Mouse (Mus musculus) neutrophil, adult 5-6 weeks (primary cell): Measurements from ENCODE around the gene Dmtf1. TPM values are rescaled to one million over a fixed set of nuclear protein-coding genes. Genes with fewer than 3 reads are reported as not detected.
"Not testable (repeated sequence)": the region's sequence is repeated elsewhere in the genome, so short reads cannot be mapped to it uniquely, and the experiment has no call there.

Experiments used
- ATAC-seq: fragments of 151-379, 151-347 bp; 2 replicates; pipeline ENCODE4 v1.8.0; 2017; ENCODE audit warnings: mild to moderate bottlenecking, moderate TSS enrichment; ENCODE audit not compliant: insufficient number of reproducible peaks, poor library complexity, low FRiP score, severe bottlenecking; ENCODE audit errors: extremely low read depth
- total RNA-seq: library from RNA; stranded (forward); fragments of 200-1000 nt; gene quantifications from 2 replicates; pipeline ENCODE4 v1.2.3, GENCODE M21; 2017

Gene Dmtf1
- total RNA-seq, result 128 and 147 TPM in 2 replicates

DNA sequence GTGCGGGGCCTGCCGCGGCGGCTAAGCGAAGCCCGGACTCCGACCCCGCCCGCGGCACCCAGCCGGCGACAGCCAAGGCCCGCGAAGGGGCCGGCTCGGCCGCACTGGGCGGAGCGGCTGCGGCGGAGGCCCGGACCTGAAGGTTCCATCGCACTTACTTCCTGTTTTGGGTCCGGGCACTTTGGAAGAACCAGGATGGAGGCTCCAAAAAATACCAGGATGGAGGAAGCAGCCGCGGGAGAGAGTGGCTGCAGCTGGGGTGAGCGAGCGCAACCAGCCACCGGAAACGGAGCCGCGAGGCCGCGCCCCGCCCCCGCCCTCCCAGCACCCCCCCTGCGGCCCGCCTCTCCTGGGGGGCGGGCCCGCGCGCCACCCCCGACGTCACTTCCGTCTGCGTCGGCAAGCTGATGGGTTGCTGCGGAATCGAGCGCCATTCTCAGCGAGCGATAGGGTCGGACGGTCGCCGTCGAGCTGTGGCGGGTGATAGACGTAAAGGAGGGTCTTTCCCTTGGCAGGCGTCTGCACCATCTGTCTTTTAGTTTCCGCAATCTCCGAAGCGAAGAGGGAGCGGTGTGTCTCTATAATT, at the start of gene Dmtf1:
Dmtf1 (minus strand) TSS at position 321 of the 586 bp plus-strand sequence.
- ATAC-seq, result peak; percentile 95

DNA sequence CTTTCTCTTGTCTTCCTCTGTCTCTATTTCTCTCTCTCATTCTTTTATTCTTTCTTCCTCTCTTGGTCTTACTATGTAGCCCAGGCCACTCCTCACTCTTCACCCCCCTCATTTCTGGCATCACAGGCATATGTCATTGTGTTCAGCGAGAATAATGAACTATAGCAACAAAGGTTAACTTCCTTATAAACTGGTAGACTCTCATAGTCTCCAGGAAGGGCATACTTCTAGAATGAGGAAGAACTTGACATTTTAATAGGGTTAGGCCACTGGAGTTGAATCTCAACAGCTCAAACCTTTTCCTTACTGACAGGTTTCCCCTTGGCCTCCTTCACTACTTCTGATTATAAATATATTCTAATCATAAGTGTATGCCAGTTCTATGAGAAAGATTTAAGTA, 24.9 kb upstream of the Dmtf1 start:
- ATAC-seq, result no peak

DNA sequence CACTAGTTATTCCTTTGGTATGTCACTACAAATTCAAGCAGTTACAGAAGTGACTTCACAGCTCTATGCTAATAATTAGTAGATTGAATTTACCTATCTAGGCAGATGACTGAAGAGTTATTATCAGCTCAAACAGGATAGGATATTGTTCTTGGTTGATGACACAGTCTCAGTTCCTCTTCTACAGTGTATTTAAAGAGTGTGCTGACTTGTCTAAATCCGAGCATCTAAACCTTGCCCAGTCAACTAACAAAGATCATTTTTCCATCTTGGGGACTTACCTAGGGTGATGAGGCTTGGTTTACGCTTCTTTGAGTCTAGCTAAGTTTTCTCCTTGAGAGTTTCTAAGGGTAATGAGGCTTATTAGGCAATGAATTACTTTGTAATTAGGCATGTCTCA, 11.7 kb upstream of the Dmtf1 start:
- ATAC-seq, result peak; percentile 61

DNA sequence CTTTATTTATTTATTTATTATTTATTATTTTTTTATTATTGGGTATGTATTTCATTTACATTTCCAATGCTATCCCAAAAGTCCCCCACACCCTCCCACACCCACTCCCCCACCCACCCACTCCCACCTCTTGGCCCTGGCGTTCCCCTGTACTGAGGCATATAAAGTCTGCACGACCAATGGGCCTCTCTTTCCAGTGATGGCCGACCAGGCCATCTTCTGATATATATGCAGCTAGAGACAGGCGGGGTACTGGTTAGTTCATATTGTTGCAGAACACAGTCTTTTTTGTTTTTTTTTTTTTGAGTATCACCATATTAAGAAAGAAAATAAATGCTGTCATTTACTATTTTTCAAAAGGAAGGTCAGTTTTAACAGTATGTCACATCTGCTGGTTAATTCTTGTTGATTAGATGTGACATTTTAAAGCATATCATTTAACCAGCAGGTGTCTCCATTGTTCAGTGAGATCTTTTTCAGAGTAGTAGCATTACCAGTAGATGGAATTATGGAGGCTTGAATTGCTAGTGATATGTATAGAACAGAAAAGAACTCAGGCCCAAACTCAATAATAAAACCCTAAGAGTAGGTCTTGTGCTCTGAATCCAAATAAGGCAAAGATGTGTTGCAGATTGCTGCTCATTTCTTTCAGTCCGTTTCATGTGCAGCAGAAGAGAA, 7.9 kb upstream of the Dmtf1 start:
- ATAC-seq, result not testable (repeated sequence)

DNA sequence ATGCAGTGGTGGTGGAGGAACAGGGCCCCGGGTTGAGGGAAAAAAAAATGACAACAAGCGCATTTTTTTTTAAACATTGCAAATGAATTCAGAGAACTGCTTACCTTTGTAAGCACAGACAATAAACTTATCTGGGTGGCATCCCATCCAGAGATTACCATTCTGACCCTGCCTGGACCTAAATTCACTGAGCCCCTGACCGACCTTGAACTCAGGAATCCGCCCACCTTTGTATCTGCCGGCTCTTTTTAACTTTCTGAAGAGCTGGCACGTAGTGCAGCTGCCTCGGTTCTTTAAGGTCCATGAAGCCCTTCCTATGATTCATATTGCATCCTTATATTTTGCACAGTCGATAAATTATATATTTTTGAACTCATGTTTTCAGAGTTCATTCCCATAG, 4.8 kb upstream of the Dmtf1 start:
- no peak for ATAC-seq

DNA sequence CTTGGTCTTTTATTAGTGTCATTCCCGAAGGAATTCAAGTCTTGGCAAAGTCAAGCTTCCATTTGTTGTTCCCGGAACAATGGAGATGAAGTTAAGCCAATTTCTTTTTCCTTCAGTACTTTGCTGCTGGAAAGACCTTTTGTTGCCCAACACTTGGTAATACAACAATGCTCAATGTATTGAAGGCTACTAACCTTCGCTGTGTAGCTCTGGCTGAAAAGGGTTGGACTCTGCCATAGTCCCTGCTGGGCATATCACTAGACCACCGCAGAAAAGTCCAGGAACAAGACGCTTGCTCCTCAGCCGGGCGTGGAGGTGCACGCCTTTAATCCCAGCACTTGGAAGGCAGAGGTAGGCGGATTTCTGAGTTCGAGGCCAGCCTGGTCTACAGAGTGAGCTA, 3.6 kb upstream of the Dmtf1 start:
- not testable (repeated sequence) for ATAC-seq

DNA sequence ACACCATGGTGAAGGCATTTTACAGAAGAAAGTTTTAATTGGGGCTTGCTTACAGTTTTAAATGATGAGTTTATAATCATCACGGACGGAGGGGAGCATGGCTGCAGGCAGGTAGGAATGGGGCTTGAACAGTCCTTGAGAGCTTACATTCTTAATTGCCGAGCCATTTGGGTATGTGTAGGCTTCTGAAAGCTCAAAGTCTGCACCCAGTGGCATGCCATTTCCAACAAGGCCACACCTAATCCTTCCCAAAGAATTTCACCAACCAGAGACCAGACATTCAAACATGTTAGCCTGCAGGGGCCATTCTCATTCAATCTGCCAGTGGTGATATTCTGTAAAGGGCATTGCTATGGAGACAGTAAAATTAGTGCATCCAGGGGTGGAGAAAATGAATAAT, 1.8 kb upstream of the Dmtf1 start:
- ATAC-seq, result no peak

DNA sequence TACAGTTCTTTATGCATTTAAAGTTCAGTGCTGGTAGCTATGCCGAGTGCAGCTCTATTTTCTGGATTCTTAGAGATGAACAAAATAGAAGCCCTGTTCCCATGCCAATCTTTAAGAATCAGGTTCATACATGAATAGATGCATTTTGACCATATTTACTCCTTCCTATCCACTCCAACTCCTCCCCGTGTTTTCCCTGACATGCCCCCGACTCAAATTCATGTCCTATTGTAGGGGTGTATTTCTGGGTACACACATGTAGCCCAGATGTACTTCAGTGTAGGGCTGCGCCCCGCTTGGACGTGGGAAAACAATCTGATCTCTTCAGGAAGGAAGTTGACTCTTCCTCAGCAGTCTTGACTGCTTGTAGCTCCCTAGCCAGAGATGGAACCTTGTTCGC, 512 bp upstream of the Dmtf1 start:
- ATAC-seq, result no peak

DNA sequence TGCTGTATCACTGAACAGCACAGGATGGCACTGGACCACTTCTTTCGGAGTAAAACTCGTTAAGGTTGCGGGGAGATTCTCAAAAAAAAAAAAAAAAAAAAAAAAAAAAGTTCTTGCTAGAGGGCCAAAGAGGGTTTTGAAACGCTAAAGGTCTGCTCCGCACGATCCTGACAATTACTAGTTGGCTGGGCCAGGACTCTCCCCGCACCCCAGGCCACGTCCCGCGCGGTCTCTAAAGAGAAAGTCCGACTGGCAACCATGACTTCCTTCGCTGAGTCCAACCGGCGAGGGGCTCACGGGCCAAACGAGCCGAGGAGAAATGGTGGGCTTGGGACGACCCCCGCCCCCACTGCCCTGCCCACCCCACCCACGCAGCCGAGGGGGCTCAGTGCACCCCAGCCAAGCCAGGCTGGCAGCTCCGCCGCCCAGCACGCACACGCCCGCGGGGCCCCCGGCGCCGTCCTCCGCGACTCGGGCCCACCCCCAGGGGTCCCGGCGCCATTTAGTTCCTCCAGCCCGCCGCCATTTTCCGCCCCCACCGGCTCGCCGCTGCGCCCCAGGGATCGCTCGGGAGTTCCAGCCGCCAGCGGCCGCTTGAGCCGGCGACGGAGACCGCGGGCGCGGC, 633 bp downstream of the Dmtf1 start:
- ATAC-seq, result no peak

DNA sequence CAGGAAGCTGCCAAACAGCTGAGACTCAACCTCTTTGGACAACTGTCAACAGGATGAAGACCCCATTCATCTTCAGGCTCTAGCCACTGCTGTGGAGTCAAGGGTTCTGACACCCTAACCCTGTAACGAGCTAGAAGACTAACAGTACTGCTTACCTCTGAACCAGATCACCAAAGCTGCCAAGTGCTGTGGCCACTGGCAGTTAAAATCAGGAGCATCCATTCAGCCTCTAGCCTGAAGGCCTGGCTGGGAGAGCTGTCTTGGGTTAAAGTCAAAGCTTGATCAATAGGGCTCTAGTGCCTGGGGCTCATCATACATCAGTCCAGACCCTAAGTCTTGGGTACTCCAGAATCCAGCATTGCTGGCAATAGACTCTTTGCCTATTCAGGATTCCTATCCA, 4.2 kb downstream of the Dmtf1 start:
- ATAC-seq, result no peak

DNA sequence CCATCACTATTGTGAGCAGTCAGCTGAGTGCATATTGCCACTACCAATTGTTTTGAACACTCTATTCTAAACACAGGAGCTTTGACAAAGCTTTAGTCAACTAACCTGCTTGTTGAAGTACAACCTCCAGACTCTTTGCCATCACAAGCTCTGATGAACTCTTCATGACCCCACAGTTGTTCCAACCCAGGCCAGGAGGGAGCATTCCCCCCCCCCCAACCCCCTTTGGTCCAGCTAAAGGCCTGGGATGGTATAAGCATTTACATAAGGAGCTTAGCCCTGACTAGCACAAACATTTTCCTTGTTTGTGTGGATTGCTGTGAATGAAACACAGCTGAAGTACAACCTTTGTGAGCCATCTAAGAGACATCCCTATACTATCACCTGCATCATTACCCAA, 4.8 kb downstream of the Dmtf1 start:
- no peak for ATAC-seq

DNA sequence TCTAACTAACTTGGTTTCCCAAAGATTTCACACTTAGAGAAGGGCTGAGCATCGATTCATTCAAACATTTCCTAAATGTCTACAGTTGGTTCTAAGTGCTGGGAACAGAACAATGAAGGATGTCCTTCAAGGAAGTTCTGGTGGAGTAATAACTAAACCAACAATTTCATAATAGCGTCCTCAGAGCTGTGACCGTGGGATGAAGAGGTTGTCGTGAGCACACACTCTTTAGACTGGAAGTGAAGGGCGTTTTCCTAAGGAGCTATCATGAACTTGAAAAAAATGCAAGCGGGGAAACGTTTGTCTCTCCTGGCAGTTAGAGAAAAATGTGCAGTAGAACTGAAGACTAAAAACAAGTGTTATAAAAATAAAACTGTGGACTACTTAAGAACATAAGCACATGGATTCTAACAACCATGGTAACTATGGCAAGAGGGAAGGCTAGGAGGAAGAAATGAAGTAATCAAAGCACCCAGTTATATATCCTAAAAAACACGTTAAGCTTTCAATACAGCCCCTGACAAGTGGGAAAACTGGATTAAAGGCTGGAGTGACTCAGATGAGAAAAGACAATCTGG, 12.2 kb downstream of the Dmtf1 start:
- no peak for ATAC-seq

DNA sequence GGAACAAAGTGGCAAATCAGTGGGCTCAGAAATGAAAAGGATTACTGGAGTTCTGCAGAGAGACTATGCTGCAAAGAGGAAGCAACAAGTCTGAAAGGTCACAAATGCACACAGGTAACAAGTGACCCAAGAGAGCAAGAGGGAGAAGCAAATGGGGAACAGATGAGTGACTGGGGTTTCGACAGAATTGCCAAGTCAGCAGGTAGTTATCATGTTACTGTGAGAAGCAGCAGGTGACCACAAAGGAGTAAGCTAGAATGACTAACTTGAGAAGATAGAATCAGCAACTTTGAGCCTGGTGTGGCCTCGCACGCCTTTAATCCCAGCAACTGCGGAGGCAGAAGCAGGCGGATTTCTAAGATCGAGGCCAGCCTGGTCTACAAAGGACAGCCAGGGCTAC, 19.2 kb downstream of the Dmtf1 start:
- ATAC-seq, result no peak

DNA sequence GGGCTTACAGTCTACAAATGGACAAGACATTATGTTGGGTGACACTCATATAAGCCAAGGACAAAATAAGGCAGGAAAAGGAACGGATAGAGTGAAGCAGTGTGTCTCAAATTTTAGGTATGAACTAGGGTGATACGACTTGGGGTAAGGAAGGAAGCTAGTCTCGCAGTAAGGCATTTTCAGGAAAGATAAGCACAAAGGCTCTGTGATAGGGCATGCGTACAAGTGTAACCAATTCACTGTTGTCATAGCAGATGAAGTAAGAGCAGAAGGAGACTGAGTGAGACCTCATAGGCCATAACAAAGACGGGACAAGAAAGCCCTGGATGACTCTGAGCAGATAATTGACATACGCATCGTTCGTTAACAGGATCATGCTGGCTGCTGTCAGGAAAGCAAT, 20.9 kb downstream of the Dmtf1 start:
- no peak for ATAC-seq

DNA sequence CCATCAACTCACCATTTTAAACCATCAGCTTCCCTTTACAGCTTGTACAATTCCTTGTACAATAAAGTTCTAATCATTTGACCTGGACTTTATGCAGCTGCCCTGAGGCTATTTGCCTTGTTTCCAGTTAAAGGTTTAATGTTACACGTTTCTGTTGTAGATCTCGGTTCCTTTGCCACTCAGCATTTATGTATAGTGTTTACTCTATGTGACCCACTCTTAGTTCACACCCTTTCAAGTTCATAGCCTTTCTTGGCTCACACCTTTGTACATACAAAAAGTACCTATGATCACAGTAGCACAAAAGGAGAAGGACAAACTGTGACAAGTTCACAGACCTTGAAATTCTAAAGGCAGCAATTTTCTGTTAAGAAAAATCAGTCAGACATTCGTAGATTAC, 26.0 kb downstream of the Dmtf1 start:
- ATAC-seq, result no peak

DNA sequence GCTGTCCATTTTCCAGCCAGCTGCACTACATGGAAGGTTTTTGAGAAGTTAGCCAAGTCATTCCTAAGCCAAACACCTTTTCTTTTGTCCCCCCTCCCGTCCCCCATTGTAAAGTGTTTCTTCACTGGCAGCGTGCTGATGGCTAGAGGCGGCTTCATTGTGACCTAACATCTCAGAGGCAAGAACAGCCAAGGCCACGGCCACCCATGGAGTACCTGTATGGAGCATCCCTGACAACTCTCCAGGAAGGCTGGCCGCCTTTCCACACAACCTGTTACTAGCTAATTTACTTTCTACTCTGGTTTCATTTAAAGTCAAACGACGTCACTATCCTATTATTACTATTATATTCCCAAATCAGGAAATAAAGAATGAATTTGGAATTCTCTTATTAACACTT, 29.8 kb downstream of the Dmtf1 start:
- no peak for ATAC-seq

DNA sequence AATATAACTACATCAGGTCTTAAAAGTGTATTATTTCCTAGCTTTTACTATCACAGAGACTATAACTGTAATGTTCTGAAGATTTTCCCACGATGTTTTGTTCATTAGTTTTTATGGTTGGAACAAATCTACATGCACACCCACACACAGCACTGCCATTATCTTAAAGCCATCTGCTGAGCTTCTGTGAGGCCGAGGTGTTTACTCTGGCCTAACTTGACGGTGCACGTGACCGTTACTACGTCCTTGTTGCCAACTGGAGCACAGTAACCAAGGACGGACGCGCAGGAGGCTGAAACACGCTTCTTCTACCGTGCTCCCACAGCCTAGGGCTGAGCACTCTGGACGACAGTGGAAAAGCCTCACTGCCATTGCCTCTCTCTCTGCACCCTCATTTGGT, 33.0 kb downstream of the Dmtf1 start:
- no peak for ATAC-seq

DNA sequence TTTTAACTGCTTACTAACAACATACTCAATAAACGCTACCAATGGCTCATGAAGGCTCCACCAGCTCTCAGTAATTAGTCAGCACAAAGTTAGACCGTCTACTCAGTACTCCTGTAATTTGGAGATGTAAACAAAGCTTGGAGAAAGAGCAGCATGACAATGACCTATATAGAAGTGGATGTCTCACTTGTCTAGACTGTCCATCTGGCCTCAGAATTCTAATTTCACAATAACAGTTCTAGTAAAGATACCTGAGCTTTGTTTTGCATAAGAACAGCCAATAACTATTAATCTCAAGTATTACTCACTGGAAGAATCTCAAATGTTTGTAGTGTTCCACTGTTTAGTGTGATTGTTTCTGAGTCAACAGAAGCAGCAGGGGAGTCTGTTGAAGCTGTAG, 37.4 kb downstream of the Dmtf1 start:
- ATAC-seq, result no peak

DNA sequence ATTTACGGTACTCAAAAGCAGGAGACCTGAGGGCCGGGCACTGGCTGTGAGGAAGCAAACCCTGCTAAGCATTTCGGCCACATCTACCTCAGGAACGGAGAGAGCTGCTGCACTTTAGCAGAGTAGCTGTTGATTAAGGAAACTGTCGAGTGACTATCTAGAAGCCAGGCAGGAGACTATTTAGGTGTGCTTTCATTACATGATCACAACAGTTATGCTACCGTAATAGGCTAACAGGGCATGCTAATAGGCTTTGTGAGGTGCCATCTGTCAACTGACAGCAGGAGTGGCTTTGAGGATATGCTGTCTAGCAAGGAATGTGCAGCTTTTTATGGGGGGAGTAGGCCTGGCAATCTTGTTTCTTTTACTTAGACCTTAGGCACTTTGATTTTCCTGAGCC, 47.4 kb downstream of the Dmtf1 start:
- no peak for ATAC-seq

DNA sequence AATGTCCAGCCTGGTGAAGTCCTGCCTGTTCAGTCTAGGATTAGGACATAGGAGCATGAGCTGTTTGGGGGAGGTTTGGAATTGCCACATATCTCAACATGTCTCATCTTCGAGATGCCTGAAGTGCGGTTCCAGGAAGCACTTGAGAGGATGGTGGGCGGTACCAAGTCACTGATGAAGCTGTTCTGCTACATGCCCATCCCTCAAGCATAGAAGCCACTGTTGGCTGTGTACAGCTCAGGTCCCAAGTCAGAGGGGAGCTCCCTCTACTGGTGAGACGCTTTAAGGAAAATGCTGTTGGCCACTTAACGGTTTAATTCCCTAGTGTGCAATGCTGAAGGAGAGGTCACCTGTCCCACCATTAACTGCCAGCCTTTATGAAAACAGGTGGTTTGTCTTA, 49.8 kb downstream of the Dmtf1 start:
- peak; percentile 78 for ATAC-seq
